Mouse (Mus musculus): ENCODE results near the gene Deaf1. TPM values are rescaled to one million over a fixed set of nuclear protein-coding genes. Genes with fewer than 3 reads are reported as not detected.
"Not testable (repeated sequence)": the region's sequence is repeated elsewhere in the genome, so short reads cannot be mapped to it uniquely, and the experiment has no call there.

Deaf1 gene
- total RNA-seq, 2 experiments from 2014 or later = 220 to 227 TPM

DNA sequence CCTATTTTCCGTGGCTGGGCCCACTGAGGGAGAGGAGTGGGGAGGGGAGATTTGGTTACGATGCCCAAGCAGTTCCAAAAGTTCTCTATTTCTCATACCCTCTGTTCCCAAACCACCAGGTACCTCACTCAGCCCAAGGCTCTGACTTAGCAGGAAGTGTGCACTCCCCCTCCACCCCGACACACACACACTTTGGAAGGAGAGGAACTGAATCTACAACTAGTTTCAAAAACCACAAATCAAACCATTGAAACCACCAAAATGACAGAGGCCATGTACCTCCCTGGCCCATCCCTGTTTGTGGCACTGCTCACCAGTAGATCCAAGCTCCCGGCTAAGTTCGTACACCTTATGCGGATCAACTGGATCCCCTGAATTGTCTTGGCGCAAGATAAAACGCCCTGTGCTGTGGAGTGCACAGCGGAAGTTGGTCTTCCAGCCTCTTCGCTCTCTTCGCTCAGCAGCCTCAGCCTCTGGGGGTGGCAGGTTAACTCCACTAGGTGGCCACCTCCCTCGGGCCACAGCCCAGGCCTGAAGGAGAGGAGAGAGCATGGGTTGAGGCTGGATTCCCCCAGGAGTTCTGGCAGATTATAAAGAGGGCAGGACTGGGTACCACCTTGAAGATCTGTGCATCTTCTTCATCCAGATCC, 62.6 kb downstream of the Deaf1 start:
- DNase-seq (ENCODE audit: low spot score in 2 of 2) = peak in 1 of 2 experiments; percentile 42

- no peak for DNase-seq (ENCODE audit: low spot score in 2 of 2)
Observed at GRCm38 (mm10) chr7:141264041-141264700, 63.3 kb downstream of the Deaf1 start.

DNA sequence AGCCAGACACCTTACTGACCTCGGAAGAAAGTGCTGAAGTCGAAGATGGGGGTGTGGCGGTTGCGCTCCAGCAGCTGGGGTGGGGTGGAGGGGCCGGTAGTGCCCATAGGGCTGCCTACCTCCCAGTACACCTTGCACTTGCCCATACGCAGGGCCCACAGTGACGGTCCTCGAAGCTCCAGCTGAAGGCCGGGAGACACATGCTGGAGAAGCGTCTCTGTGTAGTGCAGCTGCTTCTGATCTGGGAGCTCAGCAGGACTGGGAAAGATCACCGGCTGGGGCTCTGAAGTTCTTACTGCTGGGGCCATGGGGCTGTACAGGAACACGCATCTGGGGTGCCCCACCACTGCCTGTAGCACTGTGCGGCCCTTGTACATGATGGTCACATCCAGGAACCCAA, 63.9 kb downstream of the Deaf1 start:
- DNase-seq (ENCODE audit: low spot score in 2 of 2) = no peak

- no peak for DNase-seq (ENCODE audit: low spot score in 2 of 2)
Observed at GRCm38 (mm10) chr7:141261480-141261879, 66.0 kb downstream of the Deaf1 start.

DNA sequence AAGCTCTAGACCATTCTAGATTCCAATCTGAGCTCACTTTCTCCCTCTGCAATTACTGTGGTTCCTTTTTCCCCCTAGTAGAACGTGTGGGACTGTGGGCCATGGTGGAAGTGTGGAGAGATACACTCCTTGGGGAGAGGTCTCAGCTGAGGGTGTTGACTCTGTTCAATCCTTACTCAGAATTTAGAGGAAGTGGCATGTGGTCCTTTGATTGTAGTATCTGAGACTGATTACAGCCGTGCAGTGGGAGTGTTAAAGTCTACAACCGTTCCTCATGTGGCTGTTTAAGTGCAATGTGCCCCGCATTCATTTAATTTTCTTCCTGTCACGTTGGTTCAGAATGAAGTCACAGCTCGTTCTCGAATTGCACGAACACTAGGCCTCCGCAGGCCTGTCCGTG, 71.3 kb downstream of the Deaf1 start:
- no peak for DNase-seq (ENCODE audit: low spot score in 2 of 2)

GRCm38 (mm10) chr7:141250486-141250885, 77.0 kb downstream of the Deaf1 start:
- DNase-seq (ENCODE audit: low spot score in 2 of 2) = not testable (repeated sequence)

Other genes starting within 250 kb of the Deaf1 start
- gene Pkp3, start 249.5 kb downstream of the Deaf1 start, total RNA-seq (2021) = not detected
- 1 to 10 TPM; 2.1 to 2.5 TPM for gene Sigirr, start 227.1 kb downstream of the Deaf1 start, total RNA-seq (2021)
- not detected for gene Ano9, start 209.9 kb downstream of the Deaf1 start, total RNA-seq (2021)
- 10 to 100 TPM; 47.9 to 68.4 TPM for gene Ptdss2, start 205.3 kb downstream of the Deaf1 start, total RNA-seq (2021)
- 10 to 100 TPM; 29.7 to 32.4 TPM for gene Rnh1, start 154.8 kb downstream of the Deaf1 start, total RNA-seq (2021)
- gene Hras, start 133.7 kb downstream of the Deaf1 start, total RNA-seq (2021) = 100 to 1,000 TPM; 210 to 243 TPM
- gene Lrrc56, start 133.5 kb downstream of the Deaf1 start, total RNA-seq (2021) = 1 to 10 TPM; 5.0 to 5.8 TPM
- gene Lmntd2, start 113.6 kb downstream of the Deaf1 start, total RNA-seq (2021) = not detected
- 1 to 10 TPM; 1.6 to 1.7 TPM for gene Rassf7, start 111.8 kb downstream of the Deaf1 start, total RNA-seq (2021)
- 10 to 100 TPM; 71.6 to 72.7 TPM for gene Phrf1, start 98.9 kb downstream of the Deaf1 start, total RNA-seq (2021)
- gene Irf7, start 61.2 kb downstream of the Deaf1 start, total RNA-seq (2021) = under 1 TPM; 0.29 to 0.64 TPM
- not detected for gene Cdhr5, start 50.9 kb downstream of the Deaf1 start, total RNA-seq (2021)
- gene Sct, start 48.6 kb downstream of the Deaf1 start, total RNA-seq (2021) = under 1 TPM in 1 of 2 experiments, not detected in 1; 0.76 TPM
- gene Drd4, start 35.7 kb downstream of the Deaf1 start, total RNA-seq (2021) = under 1 TPM; 0.45 to 0.55 TPM
- gene Tmem80, start within 50 bp of the Deaf1 start, total RNA-seq (2021) = 10 to 100 TPM; 25.7 to 29.8 TPM
- gene Eps8l2, start 11.2 kb upstream of the Deaf1 start, total RNA-seq (2021) = 1 to 10 TPM; 2.3 to 2.4 TPM
- gene Taldo1, start 64.5 kb upstream of the Deaf1 start, total RNA-seq (2021) = 100 to 1,000 TPM; 115 to 126 TPM
- gene Gatd1, start 86.4 kb upstream of the Deaf1 start, total RNA-seq (2021) = 10 to 100 TPM; 34.4 to 39.3 TPM
- gene Cend1, start 101.8 kb upstream of the Deaf1 start, total RNA-seq (2021) = 100 to 1,000 TPM; 259 to 281 TPM
- gene Slc25a22, start 110.2 kb upstream of the Deaf1 start, total RNA-seq (2021) = 100 to 1,000 TPM; 281 to 341 TPM
- gene Pidd1, start 116.3 kb upstream of the Deaf1 start, total RNA-seq (2021) = 1 to 10 TPM; 2.1 to 3.8 TPM
- 100 to 1,000 TPM; 648 to 721 TPM for gene Rplp2, start 119.7 kb upstream of the Deaf1 start, total RNA-seq (2021)
- gene Pnpla2, start 127.5 kb upstream of the Deaf1 start, total RNA-seq (2021) = 10 to 100 TPM; 18.7 to 23.4 TPM
- 1 to 10 TPM; 4.6 to 7.2 TPM for gene Cracr2b, start 133.4 kb upstream of the Deaf1 start, total RNA-seq (2021)
- 10 to 100 TPM; 38.7 to 39.9 TPM for gene Cd151, start 139.7 kb upstream of the Deaf1 start, total RNA-seq (2021)
- 10 to 100 TPM; 43.0 to 50.5 TPM for gene Polr2l, start 147.4 kb upstream of the Deaf1 start, total RNA-seq (2021)
- 10 to 100 TPM; 32.9 to 34.1 TPM for gene Tspan4, start 147.6 kb upstream of the Deaf1 start, total RNA-seq (2021)
- gene Chid1, start 212.2 kb upstream of the Deaf1 start, total RNA-seq (2021) = 10 to 100 TPM; 68.7 to 69.8 TPM
- 100 to 1,000 TPM; 271 to 272 TPM for gene Ap2a2, start 234.5 kb upstream of the Deaf1 start, total RNA-seq (2021)